Mouse (Mus musculus) liver, adult (tissue): Measurements from ENCODE around the gene Tmem235.

Source experiments
- GATA4 ChIP-seq: IDR thresholded peaks from 2 replicates; pipeline ENCODE4 v1.6.1; 2014; ENCODE audit warnings: mild to moderate bottlenecking, low read length; ENCODE audit not compliant: insufficient replicate concordance

The Tmem235 gene

GRCm38 (mm10) chr11:117860601-117861000 lies at the start of gene Tmem235:
Gene Tmem235 (plus strand): TSS chr11:117860752.
- no peak for TF ChIP-seq GATA4

DNA sequence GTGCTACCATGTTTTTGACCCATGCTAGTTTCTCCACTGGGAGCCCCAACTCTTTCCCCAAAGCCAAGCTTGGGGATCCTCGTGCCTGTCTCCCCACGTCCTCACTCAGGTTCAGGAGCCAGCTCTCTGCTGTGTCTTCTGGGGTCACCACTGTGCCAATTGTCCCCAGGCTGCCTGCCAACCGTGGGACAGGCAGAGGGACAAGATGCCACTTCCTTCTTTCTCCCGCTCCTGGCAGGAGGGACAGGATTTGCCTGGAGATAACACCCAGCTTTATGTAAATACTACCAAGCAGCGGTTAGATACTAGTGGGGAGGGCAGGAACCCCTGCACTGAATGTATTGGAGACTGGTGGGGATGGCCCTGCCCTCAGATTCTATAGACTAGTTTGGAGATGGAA lies 46.7 kb upstream of the Tmem235 start:
- TF ChIP-seq GATA4: no peak

GRCm38 (mm10) chr11:117814704-117815366 lies 45.7 kb upstream of the Tmem235 start:
- TF ChIP-seq GATA4: no peak

- TF ChIP-seq GATA4: no peak
Measured at GRCm38 (mm10) chr11:117816389-117816996, 44.1 kb upstream of the Tmem235 start.

DNA sequence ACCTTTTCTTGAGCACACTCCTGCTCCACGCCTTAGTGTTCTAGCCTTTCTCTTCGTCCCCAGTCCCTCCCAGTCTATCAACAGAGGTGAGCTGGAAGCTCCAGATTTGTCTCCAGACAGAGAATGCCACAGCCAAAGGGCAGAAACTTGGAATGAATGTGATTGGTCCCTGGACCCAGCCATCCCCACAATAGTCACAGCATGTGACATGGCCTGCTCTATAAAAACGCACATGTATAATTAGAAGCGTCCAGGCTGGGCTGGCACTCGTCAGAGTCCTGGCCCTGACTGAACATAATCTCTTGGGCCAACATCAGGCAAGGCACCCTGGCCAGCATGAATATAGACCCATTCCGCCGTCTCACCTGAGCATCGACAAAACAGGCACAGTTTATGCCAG lies 41.5 kb upstream of the Tmem235 start:
- no peak for TF ChIP-seq GATA4

GRCm38 (mm10) chr11:117820173-117820572 lies 40.4 kb upstream of the Tmem235 start:
- TF ChIP-seq GATA4: no peak

- no peak for TF ChIP-seq GATA4
Measured at GRCm38 (mm10) chr11:117821868-117822267, 38.7 kb upstream of the Tmem235 start.

DNA sequence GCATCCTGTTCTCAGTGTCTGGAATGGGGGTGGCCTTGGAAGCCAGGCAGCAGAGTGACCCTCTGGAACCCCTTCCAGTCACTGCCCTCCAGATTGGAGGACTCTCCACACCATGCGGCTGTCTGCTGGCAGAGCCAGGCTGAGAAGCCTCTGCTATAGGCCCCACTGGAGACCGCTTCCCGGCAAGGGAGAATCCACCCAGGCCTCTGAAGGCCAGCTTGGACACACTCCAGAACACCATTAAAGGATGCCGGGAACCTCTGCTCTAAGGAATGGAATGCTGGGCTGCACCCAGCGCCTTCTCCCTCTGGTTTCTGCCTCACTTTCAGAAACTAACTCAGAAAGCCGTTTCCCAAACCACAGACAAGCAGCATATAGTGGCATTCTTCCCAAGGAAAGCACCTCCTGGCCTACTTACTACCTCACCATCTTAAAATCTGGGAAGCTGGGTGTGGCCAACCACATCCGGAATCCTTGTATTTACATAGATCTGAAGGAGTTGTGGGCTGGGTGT lies 37.8 kb upstream of the Tmem235 start:
- TF ChIP-seq GATA4: no peak

- no peak for TF ChIP-seq GATA4
Measured at GRCm38 (mm10) chr11:117823411-117823810, 37.1 kb upstream of the Tmem235 start.

DNA sequence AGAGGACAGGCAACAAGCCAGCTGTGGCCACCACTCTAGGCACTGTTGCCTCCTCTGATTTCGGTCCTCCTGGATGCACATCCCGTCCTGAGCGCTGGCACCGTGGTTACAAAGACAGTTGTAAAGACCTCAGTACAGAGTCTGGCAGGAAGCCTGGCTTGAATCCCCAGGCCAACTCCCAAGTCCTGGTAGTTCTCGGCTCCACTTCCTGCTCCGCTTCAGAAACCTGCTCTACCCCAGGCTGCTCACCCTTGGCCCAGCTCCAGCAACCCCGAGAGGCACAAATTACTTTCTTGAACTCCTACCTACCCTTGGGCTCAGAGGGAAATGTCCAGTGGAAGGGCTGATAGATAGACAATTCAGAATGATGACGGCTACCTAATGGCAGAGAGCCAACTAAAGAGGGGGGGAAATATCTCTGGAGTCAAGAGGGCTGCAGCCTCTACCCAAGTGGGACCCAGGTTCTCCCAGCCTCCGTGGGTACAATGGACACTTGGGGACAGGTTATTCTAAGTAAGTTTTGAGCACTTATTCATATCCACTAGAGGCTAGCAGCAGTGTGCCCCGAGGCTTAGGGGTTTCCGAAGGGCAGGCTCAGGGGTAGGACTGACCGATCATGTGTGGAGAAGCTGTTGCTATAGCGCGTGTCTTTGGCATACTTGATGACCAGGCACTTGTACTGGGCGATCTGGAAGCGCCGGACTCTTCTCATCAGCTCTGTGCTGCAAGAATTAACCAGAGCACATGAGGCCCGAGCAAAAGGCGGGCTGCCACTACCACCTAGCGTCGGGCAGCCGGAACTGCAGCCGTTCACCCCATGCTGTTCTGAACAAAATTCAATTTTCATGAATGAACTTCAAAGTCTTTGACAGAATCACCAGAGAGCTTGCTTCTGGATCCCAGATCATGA lies 36.2 kb upstream of the Tmem235 start:
- no peak for TF ChIP-seq GATA4

DNA sequence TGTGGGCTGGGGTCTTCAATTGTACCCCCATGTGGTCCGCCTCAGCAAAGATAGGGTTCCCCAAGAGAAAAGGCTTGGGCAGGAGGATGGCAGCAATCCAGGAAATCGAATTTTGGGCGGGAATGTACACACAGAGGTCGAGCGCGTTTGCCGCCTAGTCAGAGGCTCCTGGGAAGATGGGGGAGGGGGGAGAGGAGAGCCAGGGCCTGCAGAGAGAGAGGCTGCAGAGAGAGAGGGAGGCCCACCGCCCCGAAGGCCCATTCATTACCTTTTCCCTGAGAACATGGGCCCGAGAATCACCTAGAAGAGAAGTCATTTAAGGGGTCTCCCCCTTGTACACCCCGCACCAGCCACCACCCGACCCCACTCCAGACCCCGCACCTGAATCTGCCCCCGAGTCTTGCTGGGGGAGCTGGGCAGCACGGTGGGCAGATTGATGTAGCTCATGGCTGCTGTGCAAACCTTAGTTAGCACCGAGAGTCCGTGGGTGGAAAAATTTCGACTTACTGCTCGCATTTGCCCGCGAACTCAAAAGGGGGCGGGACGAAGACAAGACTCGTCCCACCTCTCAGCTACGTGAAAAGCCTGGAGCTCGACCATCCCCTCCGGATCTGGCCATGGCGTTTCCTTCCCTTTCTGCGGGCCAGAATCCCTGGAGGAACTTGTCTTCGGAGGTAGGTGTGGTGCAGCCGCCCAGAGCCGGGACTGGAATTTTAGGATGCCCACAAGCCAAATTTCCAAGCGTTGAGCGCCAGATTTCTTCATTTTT lies 35.0 kb upstream of the Tmem235 start, which contains the start of the genes Afmid and Tk1:
Afmid (plus strand) TSS at position 592 of the 769 bp plus-strand sequence.
Tk1 (minus strand) TSS at position 760 of the 769 bp plus-strand sequence.
- no peak for TF ChIP-seq GATA4

GRCm38 (mm10) chr11:117826164-117826563 lies 34.4 kb upstream of the Tmem235 start:
- no peak for TF ChIP-seq GATA4

DNA sequence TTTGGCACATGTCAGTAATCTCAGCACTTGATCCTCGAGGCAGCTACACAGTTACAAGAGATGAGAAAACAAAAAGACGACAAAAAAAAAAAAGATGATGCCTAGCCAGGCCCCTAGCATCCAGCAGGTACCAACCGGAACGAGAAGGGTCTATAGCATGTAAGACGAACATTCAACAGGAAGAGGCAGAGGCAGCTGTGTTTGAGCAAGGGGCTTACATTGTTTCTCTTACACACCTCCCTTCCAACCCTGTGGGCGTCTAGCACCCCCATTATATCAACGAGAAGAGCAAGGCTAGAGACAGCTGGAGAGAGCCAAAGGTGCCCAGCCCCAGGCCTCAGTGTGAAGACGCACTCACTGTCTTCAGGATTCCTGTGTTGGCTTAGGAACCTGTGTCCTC lies 33.6 kb upstream of the Tmem235 start:
- TF ChIP-seq GATA4: no peak

DNA sequence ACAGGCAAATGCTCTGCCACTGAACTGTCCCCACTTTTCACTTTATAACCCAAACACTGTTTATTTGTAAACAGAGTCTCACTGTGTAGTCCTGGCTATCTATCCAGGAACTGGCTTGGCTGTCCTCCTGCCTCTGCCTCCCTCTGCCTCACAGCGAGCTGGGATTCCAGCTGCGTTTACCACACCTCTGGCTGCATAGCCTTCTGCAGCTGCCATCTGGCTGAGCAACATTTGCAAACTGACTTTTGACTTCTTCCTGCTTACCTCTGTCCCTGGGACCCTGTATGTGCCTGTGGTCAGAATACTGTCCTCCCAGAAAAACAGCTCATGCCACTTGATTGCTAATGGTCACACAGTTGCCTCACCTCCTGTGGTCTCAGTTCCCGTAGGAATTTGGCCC lies 33.2 kb upstream of the Tmem235 start:
- no peak for TF ChIP-seq GATA4
